ENCODE assay signal across 8 mouse cellular contexts in the genomic region with DNA sequence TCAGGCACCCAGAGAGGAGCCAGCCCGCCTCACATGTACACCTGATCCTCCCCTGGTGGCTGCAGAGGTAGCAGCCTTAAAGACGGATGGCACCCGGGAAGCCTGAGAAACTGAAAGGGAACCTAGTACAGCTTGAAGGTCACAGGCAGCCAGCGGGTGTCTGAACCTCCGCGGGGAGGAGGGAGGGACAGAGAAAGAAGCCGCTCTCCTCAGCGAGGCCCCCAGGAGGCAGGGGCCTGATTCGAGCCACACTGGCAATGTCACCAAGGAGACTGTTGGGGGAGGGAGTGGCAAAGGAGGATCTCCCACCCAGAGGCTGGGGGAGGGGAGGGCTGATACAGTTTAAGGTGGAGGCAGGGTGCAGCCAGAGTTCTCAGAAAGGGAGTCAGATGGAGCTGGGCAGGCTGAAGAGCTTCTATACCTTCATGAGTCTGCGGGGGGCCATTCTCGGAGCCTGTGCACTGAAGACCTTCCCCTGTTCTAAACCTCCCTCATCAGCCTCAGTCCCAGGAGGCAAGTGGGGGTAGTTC. TPM values are rescaled to one million over a fixed set of nuclear protein-coding genes. Genes with fewer than 3 reads are reported as not detected.
DNase-seq lines count a peak whose midpoint lies in the region; ATAC-seq lines count a peak whose summit lies in the region.

No protein-coding gene starts in this region.

- H3K27me3 ChIP-seq in forebrain, embryonic 11.5 days (ENCODE audit: control insufficient read depth, insufficient read depth, low read length) = peaks cover 11% of the 10 kb centered on the region
- H3K27me3 ChIP-seq in neural tube, embryonic 12.5 days (replicated peaks) = peaks cover 4% of the 10 kb centered on the region

- H3K36me3 ChIP-seq in forebrain, embryonic 11.5 days (ENCODE audit: control insufficient read depth, insufficient read depth, low read length) = no peaks in the 10 kb centered on the region
- H3K36me3 ChIP-seq in neural tube, embryonic 12.5 days = no peaks in the 10 kb centered on the region

- peak; percentile 40 for DNase-seq in gastrocnemius, adult 18-20 months (ENCODE audit: low spot score)
- no peak for DNase-seq in gastrocnemius, postnatal 4 days (ENCODE audit: low spot score in 2 of 2)
- DNase-seq in CD8-positive naive resting alpha-beta T cell, adult 2 months (ENCODE audit: low read depth in 2 of 2, low spot score in 2 of 2) = peak; percentile 23 to 40
- DNase-seq in forebrain, embryonic 11.5 days (ENCODE audit: low spot score) = no peak
- peak; percentile 21 to 48 for DNase-seq in kidney, postnatal 25 days
- no peak for DNase-seq in layer of hippocampus, adult 8-10 months (ENCODE audit: low spot score in 2 of 2)
- DNase-seq in urinary bladder, postnatal 4 days (ENCODE audit: low spot score in 2 of 2) = no peak

- H3K9ac ChIP-seq in forebrain, embryonic 11.5 days (ENCODE audit: low read length) = peak overlapping the region; percentile 14; the same call in 1 of the 2 replicates
- peak overlapping the region; percentile 26; the same call in 1 of the 2 replicates for H3K9ac ChIP-seq in neural tube, embryonic 12.5 days

- H3K4me2 ChIP-seq in forebrain, embryonic 11.5 days (ENCODE audit: low read depth, low read length, severe bottlenecking) = peak overlapping the region; percentile 28; the same call in 1 of the 2 replicates
- peak overlapping the region; percentile 48 for H3K4me2 ChIP-seq in neural tube, embryonic 12.5 days (replicated peaks)

- H3K9me3 ChIP-seq in forebrain, embryonic 11.5 days (ENCODE audit: control insufficient read depth, low read length) = no peaks in the 10 kb centered on the region
- 0 out of 2 replicates have a peak, but pooled peaks cover 3% of the 10 kb centered on the region for H3K9me3 ChIP-seq in neural tube, embryonic 12.5 days

- H3K4me1 ChIP-seq in forebrain, embryonic 11.5 days (replicated peaks; ENCODE audit: control insufficient read depth, insufficient read depth, low read length) = peaks cover 27% of the 10 kb centered on the region
- peaks cover 33% of the 10 kb centered on the region for H3K4me1 ChIP-seq in neural tube, embryonic 12.5 days

- no peak; the same call in 1 of the 2 replicates for ATAC-seq in forebrain, embryonic 11.5 days (replicated peaks; ENCODE audit: low FRiP score)
- peak; percentile 41 for ATAC-seq in neural tube, embryonic 12.5 days (ENCODE audit: low FRiP score, low read depth)

- H3K4me3 ChIP-seq in forebrain, embryonic 11.5 days (ENCODE audit: low read depth, low read length) = no peak overlapping the region
- H3K4me3 ChIP-seq in neural tube, embryonic 12.5 days = no peak overlapping the region

- 3% methylated on average over 11 of the region's 11 CpGs for WGBS in forebrain, embryonic 11.5 days
- WGBS in neural tube, embryonic 12.5 days = 5% methylated on average over 11 of the region's 11 CpGs

- no peak overlapping the region for H3K27ac ChIP-seq in forebrain, embryonic 11.5 days (ENCODE audit: low read depth, low read length)
- H3K27ac ChIP-seq in neural tube, embryonic 12.5 days = no peak overlapping the region

RNA-seq across cellular contexts. Expression of gene Mdga1, which starts 6.1 kb away (rescaled TPM):
- 10 to 100 TPM; 26.5 to 32.8 TPM for total RNA-seq in gastrocnemius, adult 18-20 months (2021)
- total RNA-seq in gastrocnemius, postnatal 4 days (2021) = 10 to 100 TPM; 33.5 to 43.2 TPM
- polyA plus RNA-seq in forebrain, embryonic 11.5 days (2014; fragmentation: Nextera tagmentation; extraction: Ambion mirVana) = 6.2 and 7.4 TPM in 2 replicates
- polyA plus RNA-seq in neural tube, embryonic 12.5 days (2016; fragmentation: Nextera tagmentation; extraction: Ambion mirVana) = 7.0 and 8.4 TPM in 2 replicates
- total RNA-seq in layer of hippocampus, adult 8-10 months (2022) = 10 to 100 TPM; 51.9 to 62.7 (median 57.1) TPM

RNA-seq across cellular contexts. Expression of gene Zfand3, which starts 40.7 kb away (rescaled TPM):
- 100 to 1,000 TPM; 211 to 216 TPM for total RNA-seq in gastrocnemius, adult 18-20 months (2021)
- total RNA-seq in gastrocnemius, postnatal 4 days (2021) = 100 to 1,000 TPM; 122 to 139 TPM
- 55.8 and 68.6 TPM in 2 replicates for polyA plus RNA-seq in forebrain, embryonic 11.5 days (2014; fragmentation: Nextera tagmentation; extraction: Ambion mirVana)
- polyA plus RNA-seq in neural tube, embryonic 12.5 days (2016; fragmentation: Nextera tagmentation; extraction: Ambion mirVana) = 88.4 and 94.2 TPM in 2 replicates
- total RNA-seq in layer of hippocampus, adult 8-10 months (2022) = 100 to 1,000 TPM; 100 to 122 (median 109) TPM

Comparison
In these comparisons a context has a peak if more than half of its experiments do, and no peak if none do; other contexts are left out.
1. DNase-seq: peak in gastrocnemius, adult 18-20 months (single experiment), CD8-positive naive resting alpha-beta T cell, adult 2 months (2 of 2) and kidney, postnatal 25 days (2 of 2); none in gastrocnemius, postnatal 4 days (0 of 2), forebrain, embryonic 11.5 days (single experiment), layer of hippocampus, adult 8-10 months (0 of 2) and urinary bladder, postnatal 4 days (0 of 2).